Mouse (Mus musculus) liver, postnatal 0 days (tissue): ENCODE data around the gene Ampd1. TPM values are rescaled to one million over a fixed set of nuclear protein-coding genes. Genes with fewer than 3 reads are reported as not detected.

Experiments used
- ATAC-seq: fragments of 200-750 bp; cut with Nextera tagmentation; 2 replicates; pipeline ENCODE4 v1.8.0; 2017; ENCODE audit warnings: mild to moderate bottlenecking, moderate library complexity
- DNase-seq: peaks from one replicate; pipeline ENCODE4 v3.0.0-alpha.2; 2016
- H3K27ac ChIP-seq: fragments of 300-500 bp; sonication (generic); 2 replicates; pipeline ENCODE4 v1.5.1; 2014; ENCODE audit warnings: antibody characterized with exemption, moderate library complexity, mild to moderate bottlenecking, low read depth
- H3K27me3 ChIP-seq: fragments of 300-500 bp; sonication (generic); 2 replicates; pipeline ENCODE4 v1.6.1; 2014; ENCODE audit warnings: low read length, control low read depth, mixed read lengths; ENCODE audit not compliant: insufficient read depth
- H3K36me3 ChIP-seq: fragments of 300-500 bp; sonication (generic); replicated peaks from 2 replicates; pipeline ENCODE4 v1.6.1; 2014; ENCODE audit warnings: mild to moderate bottlenecking, control low read depth, low read length, moderate library complexity, mixed read lengths; ENCODE audit not compliant: insufficient read depth
- H3K4me1 ChIP-seq: fragments of 300-500 bp; sonication (generic); 2 replicates; pipeline ENCODE4 v1.6.1; 2014; ENCODE audit warnings: antibody characterized with exemption, mild to moderate bottlenecking, control low read depth; ENCODE audit not compliant: insufficient read depth
- H3K4me2 ChIP-seq: fragments of 300-500 bp; sonication (generic); 2 replicates; pipeline ENCODE4 v1.6.1; 2014; ENCODE audit warnings: low read depth, mild to moderate bottlenecking, low read length, moderate library complexity, mixed read lengths
- H3K4me3 ChIP-seq: fragments of 300-500 bp; sonication (generic); 2 replicates; pipeline ENCODE4 v1.5.1; 2014; ENCODE audit warnings: low read depth, low read length
- H3K9ac ChIP-seq: fragments of 300-500 bp; sonication (generic); replicated peaks from 2 replicates; pipeline ENCODE4 v1.6.1; 2014; ENCODE audit warnings: mild to moderate bottlenecking, moderate library complexity
- H3K9me3 ChIP-seq: fragments of 300-500 bp; sonication (generic); 2 replicates; pipeline ENCODE4 v1.6.1; 2016; ENCODE audit warnings: mild to moderate bottlenecking, control low read depth, low read length, mixed read lengths
- CTCF ChIP-seq: sonication (generic); IDR thresholded peaks from 2 replicates; pipeline ENCODE4 v1.5.1; 2016; ENCODE audit warnings: antibody characterized with exemption, low read depth
- EP300 ChIP-seq: IDR thresholded peaks from 2 replicates; pipeline ENCODE4 v1.6.1; 2016; ENCODE audit warnings: antibody characterized with exemption, low read depth, mild to moderate bottlenecking
- WGBS: fragments of 180-500 bp; shearing (Covaris S2); extraction: QIAGEN DNeasy Blood & Tissue Kit; methylation state at CpG from one replicate; pipeline ENCODE4 v1.1.7; 2014; ENCODE audit not compliant: insufficient replicate concordance; 5-methylcytosine and 5-hydroxymethylcytosine counted together
- polyA plus RNA-seq: library from polyadenylated mRNA; unstranded; fragments of >200 nt; fragmentation: Nextera tagmentation; extraction: Ambion mirVana; gene quantifications from 2 replicates; pipeline ENCODE4 v1.2.1, GENCODE M21; 2015

Ampd1 gene
- polyA plus RNA-seq, 1 experiment from 2014 or later = not detected

GRCm38 (mm10) chr3:103112216-103112615 lies 38.4 kb downstream of the Ampd1 start:
- WGBS = 50% methylated on average over 5 of the region's 5 CpGs
- Histone ChIP-seq H3K4me1 (no peaks in the 10 kb centered on the region), H3K27ac (no peak overlapping the region), H3K4me3 (no peak overlapping the region), H3K27me3 (no peaks in the 10 kb centered on the region), H3K9ac (no peak overlapping the region), H3K36me3 (no peaks in the 10 kb centered on the region), H3K4me2 (no peak overlapping the region), H3K9me3 (no peaks in the 10 kb centered on the region)
- no peak for DNase-seq
- no peak for TF ChIP-seq EP300
- TF ChIP-seq CTCF = no peak
- ATAC-seq = no peak

GRCm38 (mm10) chr3:103123636-103124035 lies 49.8 kb downstream of the Ampd1 start:
- no peaks in the 10 kb centered on the region for H3K27me3 ChIP-seq
- 73% methylated on average over 3 of the region's 3 CpGs for WGBS
- no peaks in the 10 kb centered on the region for H3K9me3 ChIP-seq
- no peaks in the 10 kb centered on the region for H3K36me3 ChIP-seq
- peaks cover 15% of the 10 kb centered on the region for H3K4me1 ChIP-seq
- no peak for ATAC-seq
- H3K4me3 ChIP-seq = no peak overlapping the region
- no peak overlapping the region for H3K4me2 ChIP-seq
- H3K9ac ChIP-seq = no peak overlapping the region
- H3K27ac ChIP-seq = no peak overlapping the region
- DNase-seq = no peak
- TF ChIP-seq EP300 = no peak
- TF ChIP-seq CTCF = no peak

DNA sequence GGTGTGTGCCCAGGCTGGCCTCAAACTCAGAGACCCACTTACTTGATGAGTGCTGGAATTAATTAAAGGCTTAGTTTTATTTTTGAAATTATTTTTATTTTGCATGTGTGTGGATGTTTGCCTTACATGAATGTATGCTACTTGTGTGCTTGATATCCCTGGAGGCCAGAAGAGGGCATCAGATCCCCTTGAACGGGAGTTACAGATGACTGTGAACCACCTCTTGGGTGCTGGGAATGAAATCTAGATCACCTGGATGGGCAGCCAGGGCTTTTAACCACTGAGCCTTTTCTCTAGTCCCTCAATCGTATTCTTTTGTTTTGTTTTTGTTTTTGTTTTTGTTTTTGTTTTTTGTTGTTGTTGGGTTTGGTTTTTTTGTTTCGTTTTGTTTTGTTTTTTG lies 52.3 kb downstream of the Ampd1 start:
- no peaks in the 10 kb centered on the region for H3K27me3 ChIP-seq
- no peaks in the 10 kb centered on the region for H3K36me3 ChIP-seq
- no peak overlapping the region for H3K9ac ChIP-seq
- H3K4me3 ChIP-seq = no peak overlapping the region
- peaks cover 24% of the 10 kb centered on the region for H3K4me1 ChIP-seq
- WGBS = 92% methylated on average over 3 of the region's 3 CpGs
- no peak overlapping the region for H3K4me2 ChIP-seq
- ATAC-seq = no peak
- no peak for TF ChIP-seq EP300
- TF ChIP-seq CTCF = peak; percentile 35; the same call in 1 of the 2 replicates
- H3K9me3 ChIP-seq = no peaks in the 10 kb centered on the region
- H3K27ac ChIP-seq = no peak overlapping the region
- DNase-seq = no peak

DNA sequence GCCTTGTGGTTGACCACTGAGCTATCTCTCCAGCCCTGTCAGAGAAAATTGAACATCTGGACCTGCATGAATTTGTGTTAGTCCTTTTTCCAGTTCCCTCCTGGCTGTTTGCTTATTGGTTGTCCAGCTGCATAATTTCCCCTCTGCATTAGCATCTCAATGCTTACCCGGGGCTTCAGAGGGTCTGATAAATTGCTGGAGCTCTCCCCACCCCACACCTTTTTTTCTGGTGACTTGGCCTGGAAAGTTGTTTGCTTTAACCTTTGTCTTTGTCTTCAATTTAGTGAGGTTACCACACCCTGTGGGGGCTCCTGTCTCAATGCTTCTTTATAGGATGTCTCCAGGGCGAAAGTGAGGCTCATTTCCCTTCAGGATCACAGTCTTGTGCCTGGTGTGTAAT lies 53.4 kb downstream of the Ampd1 start:
- Histone ChIP-seq H3K27ac (no peak overlapping the region), H3K9ac (no peak overlapping the region)
- TF ChIP-seq CTCF = no peak
- no peak for TF ChIP-seq EP300

DNA sequence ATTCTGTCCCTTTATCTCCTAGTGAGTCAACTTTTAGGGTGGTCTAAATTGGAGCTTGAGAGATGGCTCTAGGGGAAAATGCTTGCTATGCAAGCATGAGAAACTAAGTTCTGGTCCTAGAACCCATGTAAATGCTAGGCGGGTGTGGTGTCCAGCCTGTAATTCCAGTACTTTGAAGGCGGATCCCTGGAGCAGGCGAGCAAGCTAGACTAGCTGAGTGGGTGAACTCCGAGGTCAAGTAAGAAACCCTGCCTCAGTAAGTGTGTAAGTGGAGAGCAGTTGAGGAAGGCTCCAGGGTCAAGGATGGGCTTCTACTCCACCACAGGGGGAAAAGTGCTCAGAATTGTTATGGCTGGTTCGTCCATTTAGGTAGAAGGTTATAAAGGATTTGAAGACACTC lies 53.9 kb downstream of the Ampd1 start:
- H3K27me3 ChIP-seq = no peaks in the 10 kb centered on the region
- no peak overlapping the region for H3K4me3 ChIP-seq
- ATAC-seq (no peak), DNase-seq (no peak)
- no peak overlapping the region for H3K4me2 ChIP-seq
- no peak for TF ChIP-seq EP300
- no peak for TF ChIP-seq CTCF
- H3K4me1 ChIP-seq = peaks cover 24% of the 10 kb centered on the region
- 83% methylated on average over 5 of the region's 5 CpGs for WGBS
- peaks cover 5% of the 10 kb centered on the region; the same call in 1 of the 2 replicates for H3K36me3 ChIP-seq
- no peak overlapping the region for H3K27ac ChIP-seq
- no peaks in the 10 kb centered on the region for H3K9me3 ChIP-seq
- no peak overlapping the region for H3K9ac ChIP-seq

More for the DNA sequence above, 53.4 kb downstream of the Ampd1 start:
- H3K27me3 ChIP-seq = no peaks in the 10 kb centered on the region
- WGBS = 69% methylated on average over 2 of the region's 2 CpGs
- no peak for ATAC-seq
- no peaks in the 10 kb centered on the region for H3K9me3 ChIP-seq
- H3K4me1 ChIP-seq = peaks cover 24% of the 10 kb centered on the region
- peaks cover 5% of the 10 kb centered on the region; the same call in 1 of the 2 replicates for H3K36me3 ChIP-seq
- H3K4me3 ChIP-seq = no peak overlapping the region
- H3K4me2 ChIP-seq = no peak overlapping the region
- no peak for DNase-seq

GRCm38 (mm10) chr3:103128251-103128650 lies 54.4 kb downstream of the Ampd1 start:
- no peaks in the 10 kb centered on the region for H3K9me3 ChIP-seq
- no peak overlapping the region for H3K4me2 ChIP-seq
- H3K9ac ChIP-seq = 0 out of 2 replicates have a peak overlapping the region, but pooled peaks have one; percentile 19
- H3K27me3 ChIP-seq = no peaks in the 10 kb centered on the region
- no peak for TF ChIP-seq CTCF
- no peak for TF ChIP-seq EP300
- H3K4me1 ChIP-seq = peaks cover 24% of the 10 kb centered on the region
- no peak overlapping the region for H3K4me3 ChIP-seq
- DNase-seq (no peak), ATAC-seq (no peak)
- 60% methylated on average over 4 of the region's 4 CpGs for WGBS
- peak overlapping the region; percentile 78 for H3K27ac ChIP-seq
- peaks cover 5% of the 10 kb centered on the region; the same call in 1 of the 2 replicates for H3K36me3 ChIP-seq
